Mouse (Mus musculus) activated CD4-positive, CD25-positive, alpha-beta regulatory T cell, adult 4 months (primary cell): Measurements from ENCODE around the gene Lrch4. TPM values are rescaled to one million over a fixed set of nuclear protein-coding genes. Genes with fewer than 3 reads are reported as not detected.

Experiments
- polyA plus RNA-seq, 2 experiments: library from polyadenylated mRNA; unstranded; fragments of 100-300 nt; shearing (Covaris generic); gene quantifications; one replicate each; pipeline ENCODE4 v1.2.1; 2017

The Lrch4 gene
- polyA plus RNA-seq, 2 experiments from 2014 or later = 61.6 to 68.6 TPM

Other genes with a start within 250 kb of the Lrch4 start
- gene Zan, start 152.1 kb upstream of the Lrch4 start, polyA plus RNA-seq = under 1 TPM; 0.11 to 0.21 TPM
- 10 to 100 TPM; 60.7 to 66.2 TPM for gene Pop7, start 126.6 kb upstream of the Lrch4 start, polyA plus RNA-seq
- 10 to 100 TPM; 18.5 to 22.6 TPM for gene Gigyf1, start 110.6 kb upstream of the Lrch4 start, polyA plus RNA-seq
- not detected for gene Epo, start 95.9 kb upstream of the Lrch4 start, polyA plus RNA-seq
- gene Gnb2, start 95.6 kb upstream of the Lrch4 start, polyA plus RNA-seq = 10 to 100 TPM; 73.0 to 82.7 TPM
- not detected for gene Actl6b, start 75.6 kb upstream of the Lrch4 start, polyA plus RNA-seq
- under 1 TPM; 0.60 to 0.79 TPM for gene Tfr2, start 59.3 kb upstream of the Lrch4 start, polyA plus RNA-seq
- gene Mospd3, start 28.1 kb upstream of the Lrch4 start, polyA plus RNA-seq = 10 to 100 TPM; 33.2 to 38.8 TPM
- under 1 TPM in 1 of 2 experiments, not detected in 1; 0.53 TPM for gene Pcolce, start 15.3 kb upstream of the Lrch4 start, polyA plus RNA-seq
- under 1 TPM in 1 of 2 experiments, not detected in 1; 0.33 TPM for gene Fbxo24, start 119 bp upstream of the Lrch4 start, polyA plus RNA-seq
- gene Gm20605, start 54 bp downstream of the Lrch4 start, polyA plus RNA-seq = 10 to 100 TPM in 1 of 2 experiments, 1 to 10 TPM in 1; 8.1 to 10.2 TPM
- 10 to 100 TPM; 30.0 to 32.3 TPM for gene Sap25, start 12.2 kb downstream of the Lrch4 start, polyA plus RNA-seq
- gene Irs3, start 16.6 kb downstream of the Lrch4 start, polyA plus RNA-seq = not detected
- gene Agfg2, start 55.6 kb downstream of the Lrch4 start, polyA plus RNA-seq = 10 to 100 TPM; 15.8 to 20.1 TPM
- under 1 TPM in 1 of 2 experiments, not detected in 1; 0.19 TPM for gene Nyap1, start 112.5 kb downstream of the Lrch4 start, polyA plus RNA-seq
- gene Tsc22d4, start 116.6 kb downstream of the Lrch4 start, polyA plus RNA-seq = 10 to 100 TPM; 62.9 to 82.3 TPM
- 1 to 10 TPM; 7.2 to 8.8 TPM for gene Ppp1r35, start 149.7 kb downstream of the Lrch4 start, polyA plus RNA-seq
- gene Mepce, start 158.5 kb downstream of the Lrch4 start, polyA plus RNA-seq = 10 to 100 TPM; 22.4 to 26.9 TPM
- 10 to 100 TPM in 1 of 2 experiments, 1 to 10 TPM in 1; 5.9 to 10.9 TPM for gene Zcwpw1, start 158.7 kb downstream of the Lrch4 start, polyA plus RNA-seq
- not detected for gene Pilra, start 207.2 kb downstream of the Lrch4 start, polyA plus RNA-seq
- gene Pilrb1, start 229.0 kb downstream of the Lrch4 start, polyA plus RNA-seq = 1 to 10 TPM in 1 of 2 experiments, not detected in 1; 1.6 TPM
- not detected for gene Pilrb2, start 242.7 kb downstream of the Lrch4 start, polyA plus RNA-seq